Mouse (Mus musculus): ENCODE measurements at regions not wholly inside any gene's neighbourhood (a gene's known extent, or its start where the extent isn't known, plus 50 kb on each side); places are given as distances from the start of the nearest gene placed in this dataset.

DNA sequence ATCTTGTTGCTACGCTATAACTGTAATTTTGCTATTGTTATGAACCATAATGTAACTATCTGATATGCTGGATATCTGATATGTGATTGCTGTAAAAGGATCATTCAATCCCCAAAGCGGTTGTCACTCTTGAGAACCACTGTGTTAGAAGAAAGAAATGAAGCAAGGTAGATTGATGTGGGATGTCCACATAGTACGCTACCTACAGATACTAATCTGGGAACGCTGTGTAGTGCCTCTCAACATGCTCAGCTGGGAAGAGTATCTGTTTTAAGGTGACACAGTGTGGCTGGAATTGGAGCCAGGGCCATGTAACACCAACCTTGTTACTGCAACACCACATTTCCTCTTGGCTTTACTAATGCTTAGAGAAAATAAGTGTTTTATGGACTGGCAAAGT, 456.2 kb upstream of the Slc30a5 start:
- H3K9me3 ChIP-seq = no peaks in the 10 kb centered on the region
- H3K4me1 ChIP-seq = peaks cover 4% of the 10 kb centered on the region; the same call in 1 of the 2 replicates
- no peak overlapping the region for H3K4me2 ChIP-seq
- WGBS = 90% methylated on average over 4 of the region's 4 CpGs
- H3K27me3 ChIP-seq (replicated peaks) = no peaks in the 10 kb centered on the region
- no peak overlapping the region for H3K9ac ChIP-seq
- no peak for ATAC-seq (replicated peaks)
- H3K36me3 ChIP-seq (replicated peaks) = no peaks in the 10 kb centered on the region
- H3K4me3 ChIP-seq = no peak overlapping the region
- no peak overlapping the region for H3K27ac ChIP-seq

DNA sequence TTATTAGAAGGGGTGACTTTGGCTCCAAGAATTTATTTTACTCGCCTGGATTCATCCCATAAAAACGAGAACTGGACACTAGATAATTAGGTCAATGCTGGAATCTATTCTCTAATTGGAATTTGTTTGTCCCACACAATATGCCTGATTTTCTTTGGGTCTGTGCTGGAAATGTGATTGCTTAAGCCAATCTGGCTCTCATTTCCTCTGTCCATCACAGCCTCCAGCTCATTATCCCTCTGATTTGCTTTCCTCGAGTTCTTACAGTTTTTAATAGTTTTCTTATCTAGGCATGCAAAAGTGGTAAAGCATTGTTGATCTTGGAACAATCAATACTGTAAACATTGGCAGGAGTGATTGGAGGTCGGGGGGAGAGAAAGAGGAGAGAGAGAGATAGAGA, 453.9 kb upstream of the Slc30a5 start:
- H3K4me3 ChIP-seq = no peak overlapping the region
- H3K9ac ChIP-seq = no peak overlapping the region
- no peak overlapping the region for H3K27ac ChIP-seq
- H3K36me3 ChIP-seq (replicated peaks) = no peaks in the 10 kb centered on the region
- 62% methylated on average over 4 of the region's 4 CpGs for WGBS
- no peaks in the 10 kb centered on the region for H3K27me3 ChIP-seq (replicated peaks)
- peaks cover 4% of the 10 kb centered on the region; the same call in 1 of the 2 replicates for H3K4me1 ChIP-seq
- H3K4me2 ChIP-seq = no peak overlapping the region
- ATAC-seq (replicated peaks) = no peak
- H3K9me3 ChIP-seq = no peaks in the 10 kb centered on the region

DNA sequence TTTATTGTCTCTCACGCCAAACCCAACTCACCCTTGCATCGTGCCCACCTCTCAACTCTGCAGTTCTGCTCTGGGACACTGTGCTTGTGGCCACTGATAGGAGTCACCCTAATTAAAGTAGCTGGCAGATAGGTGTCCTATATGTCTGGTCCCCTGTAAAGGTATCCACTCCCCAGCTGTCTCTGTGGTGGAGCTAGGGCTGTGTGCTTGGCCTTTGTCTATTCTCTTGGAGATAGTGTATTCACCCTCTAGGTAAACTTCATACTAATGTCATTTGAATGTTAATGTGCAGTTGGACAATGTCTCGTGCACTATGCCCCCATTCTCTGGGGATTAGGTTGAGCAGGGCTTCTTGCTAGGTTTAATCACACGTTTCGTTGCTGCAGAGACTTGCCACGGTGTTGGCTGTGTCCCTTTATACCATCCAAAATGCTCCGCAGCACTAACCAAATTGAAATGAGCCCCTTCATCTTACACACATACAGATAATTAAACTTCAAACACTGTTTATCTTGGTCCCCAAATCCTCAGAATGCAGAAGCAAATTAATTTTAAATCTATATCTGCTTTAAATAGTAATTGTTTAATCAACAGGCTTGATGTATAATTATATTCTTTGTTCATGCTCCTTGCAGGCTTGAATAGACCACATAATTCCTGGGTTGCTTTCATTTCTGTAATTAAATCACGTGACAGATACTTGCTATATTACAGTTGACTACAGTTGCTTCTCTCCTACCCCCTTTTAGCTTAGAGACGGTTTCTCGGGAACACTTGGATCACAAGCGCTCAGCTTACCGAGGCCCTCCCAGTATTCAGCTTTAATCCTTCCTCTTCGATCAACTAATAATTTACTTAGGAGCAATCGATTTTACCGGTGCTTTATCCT, 453.0 kb upstream of the Slc30a5 start:
- no peak overlapping the region for H3K4me3 ChIP-seq
- no peaks in the 10 kb centered on the region for H3K36me3 ChIP-seq (replicated peaks)
- H3K9ac ChIP-seq = no peak overlapping the region
- H3K4me2 ChIP-seq = no peak overlapping the region
- WGBS = 48% methylated on average over 15 of the region's 15 CpGs
- no peaks in the 10 kb centered on the region for H3K9me3 ChIP-seq
- H3K27ac ChIP-seq = peak overlapping the region; percentile 38; the same call in 1 of the 2 replicates
- ATAC-seq (replicated peaks) = peak; percentile 88
- H3K27me3 ChIP-seq (replicated peaks) = no peaks in the 10 kb centered on the region
- peaks cover 4% of the 10 kb centered on the region; the same call in 1 of the 2 replicates for H3K4me1 ChIP-seq

DNA sequence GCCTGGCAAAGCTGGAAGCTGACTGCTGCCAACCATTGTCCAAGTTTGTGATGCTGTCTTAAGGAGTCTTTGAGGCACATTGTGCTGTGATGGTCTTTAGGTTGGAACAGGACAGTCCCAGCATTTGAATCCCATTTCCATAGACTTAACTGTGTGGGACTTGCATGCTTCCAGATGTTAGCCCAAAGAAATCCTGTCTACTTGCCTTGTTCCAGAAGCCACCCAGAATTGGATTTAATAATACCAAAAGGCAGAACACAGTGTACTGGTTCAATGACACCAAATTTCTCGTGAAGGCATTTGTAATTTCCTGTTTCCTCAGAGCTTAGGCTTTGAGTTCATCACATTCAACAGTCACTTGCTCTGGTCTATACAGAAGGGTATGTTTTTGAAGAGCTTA, 444.9 kb upstream of the Slc30a5 start:
- 68% methylated on average over 1 of the region's 1 CpGs for WGBS
- Histone ChIP-seq H3K9ac (no peak overlapping the region), H3K4me1 (no peaks in the 10 kb centered on the region), H3K4me2 (no peak overlapping the region), H3K9me3 (no peaks in the 10 kb centered on the region), H3K36me3 (replicated peaks) (no peaks in the 10 kb centered on the region), H3K27me3 (replicated peaks) (no peaks in the 10 kb centered on the region), H3K4me3 (no peak overlapping the region), H3K27ac (no peak overlapping the region)
- no peak for ATAC-seq (replicated peaks)

DNA sequence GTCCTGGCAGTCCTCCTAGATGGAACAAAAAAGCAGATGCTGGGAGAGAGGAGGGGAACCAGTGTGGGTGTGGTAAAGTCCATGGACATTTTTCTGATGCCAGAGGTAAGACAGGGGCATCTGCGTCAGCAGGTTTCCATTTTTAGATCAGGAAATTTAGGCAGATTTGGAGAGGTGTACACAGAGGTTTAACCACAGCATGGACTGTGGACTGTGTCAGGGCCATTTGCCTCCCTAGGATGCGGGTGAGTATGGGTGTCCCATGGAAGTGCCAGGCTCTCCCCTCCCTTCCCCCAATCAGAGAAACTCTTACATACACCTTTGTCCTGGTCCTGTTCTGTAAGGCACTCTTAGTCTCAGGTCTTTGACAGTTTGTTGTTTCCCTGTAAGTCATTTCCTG, 443.5 kb upstream of the Slc30a5 start:
- Histone ChIP-seq H3K27me3 (replicated peaks) (no peaks in the 10 kb centered on the region), H3K36me3 (replicated peaks) (no peaks in the 10 kb centered on the region), H3K4me2 (no peak overlapping the region), H3K4me3 (no peak overlapping the region), H3K9ac (no peak overlapping the region), H3K4me1 (no peaks in the 10 kb centered on the region), H3K27ac (no peak overlapping the region), H3K9me3 (no peaks in the 10 kb centered on the region)
- 95% methylated on average over 2 of the region's 2 CpGs for WGBS
- ATAC-seq (replicated peaks) = no peak

DNA sequence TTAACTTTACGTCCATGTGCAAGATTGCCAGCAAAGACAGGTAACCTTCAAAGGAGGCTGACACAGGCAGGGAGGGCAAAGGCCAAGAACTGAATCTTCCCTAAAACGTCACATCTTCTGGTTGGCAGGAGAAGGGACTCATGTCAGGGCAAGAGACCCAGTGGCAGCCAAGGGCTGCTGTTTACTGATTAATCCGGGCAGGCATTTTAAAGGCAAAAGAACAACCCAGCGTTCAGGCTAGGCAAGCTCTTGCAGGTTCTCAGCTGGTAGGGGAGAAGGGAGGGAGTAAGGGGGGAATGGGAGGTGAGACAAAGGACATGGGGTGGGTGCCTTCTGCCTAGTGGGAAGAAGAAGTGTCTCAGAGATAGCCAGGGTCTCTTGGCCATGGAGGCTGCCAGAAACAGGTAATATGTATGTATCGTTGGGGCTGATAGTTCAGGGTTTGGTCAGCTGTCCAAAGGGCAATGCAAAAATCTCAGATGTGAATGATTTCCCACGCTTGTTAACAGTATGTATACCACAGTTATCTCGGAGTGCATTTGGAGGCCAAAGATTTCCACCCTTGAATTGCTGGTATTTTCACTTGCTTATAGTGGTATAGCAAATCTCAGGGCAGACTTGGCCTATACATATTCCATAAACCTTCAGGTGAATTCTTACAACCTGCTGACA, 441.4 kb upstream of the Slc30a5 start:
- no peaks in the 10 kb centered on the region for H3K4me1 ChIP-seq
- no peak overlapping the region for H3K4me2 ChIP-seq
- no peaks in the 10 kb centered on the region for H3K36me3 ChIP-seq (replicated peaks)
- ATAC-seq (replicated peaks) = no peak
- H3K27me3 ChIP-seq (replicated peaks) = no peaks in the 10 kb centered on the region
- no peak overlapping the region for H3K4me3 ChIP-seq
- WGBS = 69% methylated on average over 7 of the region's 7 CpGs
- H3K9ac ChIP-seq = no peak overlapping the region
- no peaks in the 10 kb centered on the region for H3K9me3 ChIP-seq
- H3K27ac ChIP-seq = no peak overlapping the region

DNA sequence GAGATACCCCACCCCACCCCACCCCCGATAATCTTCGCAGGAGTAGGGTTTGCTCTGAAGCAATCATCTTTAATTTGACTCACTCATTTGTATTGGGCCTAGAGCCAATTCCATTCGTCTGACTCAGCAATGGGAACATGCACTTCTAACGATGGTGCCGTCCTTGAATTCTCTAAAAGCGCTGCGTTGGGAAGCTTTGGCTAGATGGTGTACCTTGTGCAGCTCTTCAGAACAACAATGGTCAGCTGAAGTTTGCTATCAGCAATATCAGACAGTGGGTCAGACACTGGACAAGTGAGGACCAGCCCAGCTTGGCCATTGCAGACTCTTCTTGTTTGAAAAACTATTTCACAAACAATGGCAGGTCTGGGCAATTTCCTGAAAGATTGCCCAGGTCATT, 440.1 kb upstream of the Slc30a5 start:
- H3K27me3 ChIP-seq (replicated peaks) = no peaks in the 10 kb centered on the region
- H3K4me2 ChIP-seq = no peak overlapping the region
- H3K36me3 ChIP-seq (replicated peaks) = no peaks in the 10 kb centered on the region
- no peaks in the 10 kb centered on the region for H3K9me3 ChIP-seq
- no peaks in the 10 kb centered on the region for H3K4me1 ChIP-seq
- H3K4me3 ChIP-seq = no peak overlapping the region
- 83% methylated on average over 7 of the region's 7 CpGs for WGBS
- no peak overlapping the region for H3K9ac ChIP-seq
- no peak for ATAC-seq (replicated peaks)
- no peak overlapping the region for H3K27ac ChIP-seq

DNA sequence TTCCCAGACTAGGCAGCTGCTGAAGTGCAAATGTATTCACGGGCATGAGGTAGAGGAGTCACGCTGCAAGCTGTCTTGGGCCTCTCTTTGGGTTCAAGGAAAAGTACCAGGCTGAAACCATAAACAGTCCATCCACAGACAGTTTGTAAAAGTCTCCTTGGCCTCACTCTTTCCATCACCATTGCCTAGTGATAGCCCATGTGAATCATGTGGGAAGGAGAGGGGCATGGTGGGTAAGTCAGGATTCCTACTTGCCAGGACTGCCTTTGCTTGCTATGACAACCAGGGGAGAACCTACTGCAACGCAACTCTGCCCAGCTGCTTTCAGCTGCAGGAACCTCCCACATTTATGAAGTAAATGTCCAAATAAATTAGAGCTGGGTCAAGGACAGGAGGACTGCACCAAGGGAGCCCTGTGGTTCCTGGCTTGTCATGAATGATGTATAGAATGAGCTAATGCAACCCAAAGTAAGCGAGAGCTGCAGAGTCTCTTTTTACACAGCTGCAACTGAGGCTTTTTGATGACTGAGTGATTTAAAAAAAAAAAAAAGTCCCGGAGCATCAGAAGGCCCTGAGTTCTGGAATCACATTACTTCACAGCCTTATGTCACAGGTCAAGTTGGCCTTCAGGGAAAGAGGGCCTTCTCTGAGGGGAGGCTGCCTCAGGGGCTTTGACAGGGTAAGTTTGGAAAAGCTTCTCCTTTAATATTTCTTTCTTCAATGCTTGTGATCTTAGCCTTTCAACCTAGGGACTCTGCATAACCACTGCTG, 420.7 kb upstream of the Slc30a5 start:
- no peak for ATAC-seq (replicated peaks)
- Histone ChIP-seq H3K27ac (no peak overlapping the region), H3K9ac (no peak overlapping the region), H3K36me3 (replicated peaks) (no peaks in the 10 kb centered on the region), H3K4me2 (no peak overlapping the region), H3K27me3 (replicated peaks) (no peaks in the 10 kb centered on the region), H3K9me3 (no peaks in the 10 kb centered on the region), H3K4me3 (no peak overlapping the region), H3K4me1 (no peaks in the 10 kb centered on the region)
- WGBS = 78% methylated on average over 5 of the region's 5 CpGs

DNA sequence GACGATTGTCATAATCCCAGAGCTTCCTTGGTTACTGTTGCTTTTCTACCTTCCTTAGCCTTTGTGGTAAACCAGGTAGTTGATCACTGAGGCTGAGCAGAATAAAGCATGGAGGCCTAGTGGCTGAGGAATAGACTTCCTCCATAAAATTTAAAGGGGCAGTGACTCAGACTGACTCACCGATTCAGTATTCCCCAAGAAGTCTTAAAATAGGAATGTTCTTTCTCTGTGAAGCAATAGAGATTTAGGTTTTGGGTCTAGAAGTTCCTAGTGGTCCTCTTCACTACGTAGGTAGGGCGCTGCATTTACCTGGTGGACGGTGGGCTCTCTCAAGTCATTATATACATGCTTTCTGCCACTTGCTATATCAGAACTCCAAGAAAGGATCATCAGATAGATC, 416.1 kb upstream of the Slc30a5 start:
- ATAC-seq (replicated peaks) = no peak
- H3K27me3 ChIP-seq (replicated peaks) = no peaks in the 10 kb centered on the region
- no peaks in the 10 kb centered on the region for H3K9me3 ChIP-seq
- no peak overlapping the region for H3K4me3 ChIP-seq
- no peak overlapping the region for H3K27ac ChIP-seq
- no peaks in the 10 kb centered on the region for H3K4me1 ChIP-seq
- H3K4me2 ChIP-seq = no peak overlapping the region
- no peak overlapping the region for H3K9ac ChIP-seq
- no peaks in the 10 kb centered on the region for H3K36me3 ChIP-seq (replicated peaks)
- WGBS = 94% methylated on average over 5 of the region's 5 CpGs

DNA sequence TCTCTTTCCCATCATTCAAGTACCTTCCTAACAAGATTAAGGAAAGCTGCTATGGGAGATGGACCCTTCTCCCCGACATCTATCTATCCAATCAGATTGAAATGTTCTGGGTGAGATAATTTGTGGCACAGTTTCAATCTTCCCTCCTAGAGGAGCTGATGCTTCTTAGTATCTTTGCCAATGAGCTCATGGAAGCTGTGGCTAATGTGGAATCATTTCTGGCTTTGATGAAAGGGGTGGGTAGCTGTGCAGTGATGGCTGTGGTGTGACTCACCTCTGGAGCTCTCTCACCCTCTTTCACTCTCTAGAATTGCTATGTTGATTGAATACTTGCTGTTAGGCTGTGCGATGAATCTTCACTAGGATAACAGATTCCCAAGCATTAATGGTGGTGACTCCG, 411.1 kb upstream of the Slc30a5 start:
- Histone ChIP-seq H3K36me3 (replicated peaks) (no peaks in the 10 kb centered on the region), H3K9me3 (no peaks in the 10 kb centered on the region), H3K4me3 (no peak overlapping the region), H3K4me2 (no peak overlapping the region), H3K9ac (no peak overlapping the region), H3K27me3 (replicated peaks) (no peaks in the 10 kb centered on the region), H3K27ac (no peak overlapping the region), H3K4me1 (no peaks in the 10 kb centered on the region)
- 92% methylated on average over 3 of the region's 3 CpGs for WGBS
- ATAC-seq (replicated peaks) = no peak

DNA sequence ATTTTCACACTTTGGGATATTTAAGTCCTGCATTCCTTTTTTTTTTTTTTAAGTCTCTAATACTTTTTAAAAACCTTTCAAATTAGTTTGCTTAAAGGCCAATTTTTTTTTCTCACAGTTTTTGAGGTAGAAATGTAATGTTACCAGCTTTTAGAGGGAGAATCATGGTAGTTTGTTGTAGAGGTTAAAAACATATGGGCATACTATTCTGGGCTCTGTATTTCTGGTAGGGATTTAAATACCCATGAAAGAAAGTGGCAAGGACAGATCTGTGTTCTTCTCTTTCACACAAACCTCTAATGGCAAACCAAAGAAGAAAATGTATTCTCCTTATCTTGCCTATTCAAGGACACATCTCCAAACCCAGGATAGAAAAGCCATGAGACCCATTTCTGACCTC, 405.6 kb upstream of the Slc30a5 start:
- Histone ChIP-seq H3K9me3 (no peaks in the 10 kb centered on the region), H3K4me3 (no peak overlapping the region), H3K27me3 (replicated peaks) (no peaks in the 10 kb centered on the region), H3K9ac (no peak overlapping the region), H3K4me1 (peaks cover 7% of the 10 kb centered on the region), H3K4me2 (no peak overlapping the region), H3K36me3 (replicated peaks) (no peaks in the 10 kb centered on the region), H3K27ac (no peak overlapping the region)
- ATAC-seq (replicated peaks) = no peak

DNA sequence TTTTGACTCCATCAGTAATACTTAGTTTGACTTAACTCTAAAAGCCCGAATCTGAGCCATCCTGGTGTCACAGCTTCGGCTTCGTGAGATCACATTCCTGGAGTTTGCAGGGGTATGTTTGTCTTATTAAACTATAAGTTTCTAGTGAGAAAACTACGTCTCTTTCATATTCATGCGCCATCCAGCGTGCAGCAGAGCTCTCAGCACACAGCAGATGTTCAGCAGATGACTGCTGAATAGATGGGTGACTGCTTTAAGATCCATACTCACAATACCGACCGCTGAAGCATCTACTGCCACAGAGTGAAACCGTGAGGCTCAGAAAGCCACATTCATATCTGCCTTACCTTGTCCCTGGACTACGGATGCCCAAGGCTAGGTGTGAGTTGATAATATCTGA, 403.8 kb upstream of the Slc30a5 start:
- Histone ChIP-seq H3K4me2 (no peak overlapping the region), H3K9me3 (no peaks in the 10 kb centered on the region), H3K27ac (no peak overlapping the region), H3K4me1 (peaks cover 20% of the 10 kb centered on the region), H3K4me3 (no peak overlapping the region), H3K27me3 (replicated peaks) (no peaks in the 10 kb centered on the region), H3K36me3 (replicated peaks) (no peaks in the 10 kb centered on the region), H3K9ac (no peak overlapping the region)
- ATAC-seq (replicated peaks) = no peak
- WGBS = 68% methylated on average over 10 of the region's 10 CpGs
